Mouse (Mus musculus) right cerebral cortex, postnatal 36 days (tissue): Measurements from ENCODE around the gene Timp3.
"Not testable (repeated sequence)": the region's sequence is repeated elsewhere in the genome, so short reads cannot be mapped to it uniquely, and the experiment has no call there.

Experiments
- DNase-seq, 2 experiments: peaks; one replicate each; pipeline ENCODE4 v3.0.0; 2022; ENCODE audit warnings: low spot score in 2 of 2, mixed read lengths in 1 of 2

Gene Timp3

DNA sequence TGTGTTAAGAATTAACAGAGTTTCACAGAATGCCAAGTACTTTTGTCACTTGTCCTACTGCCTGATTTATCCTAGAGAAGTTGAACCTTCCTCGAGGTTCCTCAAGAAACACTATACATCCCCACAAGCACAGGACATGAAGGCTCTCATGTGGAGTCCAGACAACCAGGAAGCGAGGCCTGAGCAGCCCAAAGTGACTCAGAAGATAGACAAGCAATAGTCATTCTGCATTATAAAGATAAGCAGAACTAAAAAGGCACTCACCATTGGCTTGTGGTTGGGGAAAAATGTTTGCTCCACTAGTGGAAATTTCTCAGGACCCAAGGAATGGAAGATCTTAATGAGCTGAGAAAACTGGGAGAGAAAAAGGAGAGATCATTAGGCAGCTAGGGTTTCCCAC, 51.1 kb downstream of the Timp3 start:
- DNase-seq = no peak

DNA sequence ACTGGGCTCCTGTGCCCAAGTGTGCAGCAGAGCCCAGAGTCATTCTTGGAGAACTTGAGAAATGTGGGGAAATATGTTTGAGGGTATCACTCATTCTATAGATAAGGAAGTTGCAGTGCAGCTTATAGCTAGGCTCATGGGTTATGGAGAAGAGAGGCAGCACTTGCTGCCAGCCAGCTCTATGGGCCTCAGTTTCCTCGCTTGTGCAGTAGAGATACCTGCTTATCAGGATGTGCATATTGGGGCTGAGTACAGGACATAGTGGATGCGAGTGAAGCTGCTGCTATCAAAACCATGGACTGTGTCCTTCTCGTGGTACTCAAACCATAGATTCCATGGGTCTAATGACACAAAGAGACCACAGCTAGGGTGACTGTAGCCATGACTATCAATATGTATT, 52.3 kb downstream of the Timp3 start:
- DNase-seq = no peak

DNA sequence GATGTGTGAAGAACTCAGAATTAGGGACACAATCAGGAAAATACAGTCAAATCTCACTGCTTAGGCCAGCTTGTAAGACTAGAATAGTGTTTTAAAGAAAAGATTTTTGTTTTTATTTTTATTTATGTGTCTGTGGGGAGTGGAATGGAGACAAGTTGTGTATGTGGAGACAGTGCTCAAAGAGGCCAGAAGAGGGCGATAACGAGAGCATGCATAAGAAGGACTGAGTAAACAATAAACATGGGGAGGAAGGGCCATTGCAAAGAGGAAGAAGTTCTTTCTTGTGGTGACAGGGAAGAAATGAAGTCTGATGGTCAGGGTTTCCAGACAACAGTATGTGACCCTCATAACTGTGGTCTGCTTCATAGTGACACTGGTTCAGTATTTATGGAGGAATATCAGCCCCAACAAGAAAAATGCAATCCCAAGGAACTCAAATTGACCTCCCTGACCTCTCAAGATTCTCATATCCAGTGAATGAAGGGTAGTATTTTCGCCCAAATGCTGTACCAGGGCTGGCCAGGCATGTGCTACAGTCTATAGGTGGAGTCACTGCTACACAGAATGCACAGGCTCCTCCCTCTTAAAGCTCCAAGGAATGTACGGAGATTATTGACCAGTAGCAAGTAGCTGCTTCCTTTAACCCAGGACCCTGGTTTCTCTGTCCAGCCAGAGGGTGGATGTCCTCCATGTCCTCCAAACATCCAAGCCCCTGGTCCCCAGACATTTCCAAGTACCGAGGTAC, 56.8 kb downstream of the Timp3 start:
- no peak for DNase-seq

DNA sequence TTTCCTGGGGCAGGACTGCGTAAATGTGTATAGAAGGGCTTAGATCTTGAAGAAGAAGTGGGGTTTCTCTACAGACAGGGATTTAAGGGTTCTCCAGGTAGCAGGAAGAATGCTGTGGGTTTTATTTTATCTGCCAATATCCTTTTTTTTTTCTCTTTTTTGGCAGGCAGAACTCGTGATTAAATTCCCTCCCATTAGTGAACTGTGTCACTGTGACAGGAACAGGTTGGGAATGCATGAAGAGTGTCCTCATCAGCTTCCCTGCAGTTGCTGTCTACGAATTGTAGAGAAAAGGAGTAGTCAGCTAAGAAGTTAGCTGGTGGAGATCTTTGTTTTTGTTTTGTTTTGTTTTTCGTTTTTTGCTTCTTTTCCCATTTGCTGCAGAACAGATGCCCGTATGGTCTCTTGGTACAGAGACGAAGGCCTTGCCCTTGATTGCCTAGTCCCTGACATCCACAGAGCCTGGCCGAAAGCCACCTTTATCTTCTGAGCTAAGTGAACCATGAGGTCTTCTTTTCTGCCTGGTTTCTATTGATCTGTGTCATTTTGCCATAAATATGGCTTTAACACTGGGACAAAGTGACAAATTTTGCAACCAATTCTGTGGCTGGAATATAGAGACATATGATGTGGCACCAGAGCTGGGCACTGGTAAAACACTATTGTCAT, 58.3 kb downstream of the Timp3 start:
- no peak for DNase-seq

DNA sequence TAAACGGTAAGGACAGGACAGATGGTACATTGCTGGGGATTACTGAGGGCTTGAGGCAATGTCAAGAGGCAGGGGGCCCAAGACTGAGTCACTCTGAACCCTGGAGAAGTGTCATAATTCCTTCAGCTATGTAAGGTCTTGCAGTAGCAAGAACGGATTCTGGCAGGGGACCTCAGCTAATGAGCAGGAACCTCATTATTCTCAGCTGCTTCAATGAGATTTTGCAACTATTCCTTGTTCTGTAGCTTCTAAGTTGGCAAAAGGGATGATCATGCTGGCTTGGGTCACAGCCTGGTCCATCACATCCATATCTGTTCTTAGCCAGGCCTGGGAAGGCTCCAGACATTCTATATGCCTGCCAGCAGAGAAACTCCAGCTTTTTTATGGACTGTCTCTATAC, 59.0 kb downstream of the Timp3 start:
- no peak for DNase-seq

DNA sequence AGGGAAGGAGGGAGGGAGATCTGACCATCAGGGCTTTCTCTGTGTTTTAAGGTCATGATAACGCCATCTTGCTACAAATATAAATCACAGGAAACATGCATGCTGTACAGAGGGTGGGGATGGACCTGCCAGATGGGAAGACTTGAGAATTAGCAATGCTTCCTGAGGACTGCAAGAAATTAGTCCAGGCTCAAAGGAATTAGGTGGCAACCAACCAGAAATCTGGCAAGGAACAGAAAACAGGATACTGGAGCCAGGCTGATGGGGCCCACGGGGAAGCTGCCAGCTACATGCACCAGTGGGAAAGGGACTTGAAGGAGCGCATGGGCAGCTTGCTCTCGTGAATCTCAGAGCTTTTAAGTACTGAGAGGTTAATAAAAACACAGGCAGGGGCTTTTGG, 59.5 kb downstream of the Timp3 start:
- DNase-seq = no peak

DNA sequence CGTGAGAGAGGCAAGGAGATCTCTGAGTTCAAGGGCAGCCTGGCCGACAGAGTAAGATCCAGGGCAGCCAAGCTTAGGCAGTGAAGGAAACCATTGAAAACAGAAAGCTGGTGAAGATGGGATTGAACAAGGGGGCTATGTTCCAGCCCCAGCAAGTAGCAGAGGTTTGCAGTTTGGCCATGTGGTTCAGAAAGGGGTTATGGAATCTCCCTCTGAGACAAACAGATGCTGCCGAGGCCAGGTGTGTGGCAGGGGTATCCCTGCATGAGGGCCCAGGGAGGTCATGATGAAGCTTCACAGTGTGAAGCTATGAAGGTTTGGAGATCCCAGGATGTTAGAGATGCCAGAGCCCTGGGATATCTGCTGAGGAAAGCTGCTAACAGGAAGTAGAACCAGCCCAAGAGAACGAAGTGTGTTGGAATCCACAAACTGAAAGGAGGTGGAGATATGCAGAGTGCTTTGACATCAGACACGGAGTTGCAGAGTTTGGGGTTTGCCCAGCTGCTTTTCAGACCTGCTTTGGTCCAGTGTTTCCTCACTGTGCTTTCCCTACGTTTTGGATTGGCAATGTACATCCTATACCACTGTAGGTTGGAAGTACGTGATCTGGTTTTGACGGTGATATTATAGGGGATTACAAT, 63.6 kb downstream of the Timp3 start:
- no peak for DNase-seq

DNA sequence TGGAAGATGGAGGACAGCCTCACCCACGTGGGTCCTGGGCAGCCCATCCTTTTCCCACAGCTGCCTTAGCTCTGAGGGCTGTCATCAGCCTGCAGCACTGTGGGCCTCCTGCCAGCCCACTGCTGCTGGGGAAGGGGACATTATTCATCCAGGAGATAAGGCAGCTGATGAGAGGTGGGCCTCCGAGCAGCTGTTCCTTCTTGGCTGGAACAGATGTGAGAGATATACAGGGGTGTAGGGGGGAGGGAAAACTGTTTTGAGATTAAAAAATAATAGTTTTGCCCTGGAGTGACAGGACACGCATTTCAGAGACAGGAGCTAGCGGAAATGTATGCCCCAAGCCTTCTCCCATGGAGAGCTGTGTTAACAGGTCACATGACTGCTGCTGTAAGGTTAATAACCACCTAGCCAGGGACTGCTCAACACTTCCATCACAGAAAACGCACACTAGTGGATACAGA, 65.5 kb downstream of the Timp3 start:
- DNase-seq = no peak

DNA sequence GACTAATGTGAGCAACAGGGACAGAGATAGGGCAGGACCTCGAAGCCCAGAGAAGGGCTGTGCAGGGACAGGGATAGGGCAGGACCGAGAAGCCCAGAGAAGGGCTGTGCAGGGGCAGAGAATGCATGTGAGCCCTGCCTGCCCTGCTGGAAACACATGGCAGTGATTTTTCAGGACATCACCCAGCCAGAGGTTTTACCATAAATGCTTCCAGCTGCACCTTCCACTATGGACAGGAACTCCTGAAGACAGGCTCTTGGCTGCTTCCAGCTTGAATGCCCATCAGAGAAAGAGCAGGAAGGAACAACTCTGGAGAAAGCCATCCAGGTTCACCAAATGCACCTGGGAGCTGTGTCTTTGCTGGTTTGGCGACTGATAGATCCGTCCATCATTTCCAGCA, 67.2 kb downstream of the Timp3 start:
- no peak for DNase-seq

DNA sequence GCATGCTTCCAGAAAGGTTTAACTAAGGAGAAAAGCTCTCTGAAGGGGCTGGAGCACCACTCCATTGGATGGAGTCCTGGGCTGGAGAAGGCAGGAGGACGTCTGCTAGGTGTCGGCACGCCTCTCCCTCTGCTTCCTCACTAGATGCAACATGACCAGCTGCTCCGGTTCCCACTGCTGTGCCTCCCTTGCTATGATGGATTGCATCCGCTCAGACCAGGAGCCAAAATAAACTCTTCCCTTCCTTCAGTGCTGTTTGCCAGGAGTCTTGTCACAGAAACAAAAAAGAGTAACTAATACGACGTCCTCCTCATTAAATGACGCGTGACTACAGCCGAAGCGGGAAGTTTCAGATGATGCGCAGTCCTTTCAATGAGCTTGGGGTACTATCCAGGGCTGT, 68.6 kb downstream of the Timp3 start:
- no peak for DNase-seq

DNA sequence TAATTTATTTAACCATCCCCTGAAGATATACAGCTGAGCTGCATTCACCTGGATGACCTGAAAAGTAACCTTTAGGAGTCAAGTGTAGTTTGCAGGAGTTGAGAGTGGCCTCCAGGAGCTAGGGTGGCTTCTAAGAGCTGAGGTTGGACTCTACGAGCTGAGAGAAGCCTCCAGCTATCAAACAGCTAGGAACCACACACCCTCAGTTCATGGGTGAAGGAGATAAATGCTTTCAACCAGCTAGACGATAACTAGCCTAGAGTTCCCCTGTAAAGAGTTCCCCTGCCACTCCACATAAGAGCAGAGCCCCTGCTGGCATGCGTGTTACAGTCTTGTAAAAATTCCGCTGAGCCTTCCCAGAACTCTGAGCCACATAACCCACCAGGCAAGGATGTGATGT, 69.2 kb downstream of the Timp3 start:
- no peak for DNase-seq

DNA sequence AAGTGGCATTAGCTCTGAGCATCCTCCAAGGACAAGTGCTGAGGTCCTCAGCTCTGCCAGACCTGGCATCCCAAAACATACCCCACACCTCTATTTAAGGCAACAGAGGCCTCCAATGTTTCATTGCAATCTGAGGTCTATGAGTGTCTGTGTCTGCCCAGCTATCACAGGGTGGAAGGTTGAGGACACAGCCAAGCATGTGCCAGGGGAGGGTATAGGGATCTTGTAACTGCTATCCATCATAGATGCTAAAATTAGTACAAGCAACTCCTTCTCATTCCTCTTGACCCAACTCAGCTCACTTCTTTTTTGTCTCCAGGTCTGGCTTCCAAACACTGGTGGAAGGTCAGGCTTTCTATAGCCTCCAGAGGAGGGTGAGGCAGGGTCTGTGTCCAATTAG, 71.4 kb downstream of the Timp3 start:
- no peak for DNase-seq

DNA sequence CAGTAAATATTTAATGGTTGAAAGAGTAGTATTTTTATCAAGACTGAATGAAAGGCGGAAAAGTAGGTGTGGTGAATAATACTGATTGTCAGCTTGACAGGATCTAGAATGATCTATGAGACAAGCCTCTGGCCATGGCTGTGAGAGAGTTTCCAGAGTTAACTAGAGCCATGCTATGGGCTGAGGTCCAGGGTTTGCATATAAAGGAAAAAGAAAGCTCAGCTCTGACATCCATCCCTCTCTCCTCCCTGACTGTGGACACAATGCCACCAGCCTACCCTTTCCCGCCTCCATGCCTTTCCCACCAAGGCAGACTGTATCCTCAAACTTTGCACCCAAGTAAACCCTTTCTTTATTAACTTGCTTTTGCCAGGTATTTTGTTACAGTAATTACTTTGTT, 73.9 kb downstream of the Timp3 start:
- no peak for DNase-seq

DNA sequence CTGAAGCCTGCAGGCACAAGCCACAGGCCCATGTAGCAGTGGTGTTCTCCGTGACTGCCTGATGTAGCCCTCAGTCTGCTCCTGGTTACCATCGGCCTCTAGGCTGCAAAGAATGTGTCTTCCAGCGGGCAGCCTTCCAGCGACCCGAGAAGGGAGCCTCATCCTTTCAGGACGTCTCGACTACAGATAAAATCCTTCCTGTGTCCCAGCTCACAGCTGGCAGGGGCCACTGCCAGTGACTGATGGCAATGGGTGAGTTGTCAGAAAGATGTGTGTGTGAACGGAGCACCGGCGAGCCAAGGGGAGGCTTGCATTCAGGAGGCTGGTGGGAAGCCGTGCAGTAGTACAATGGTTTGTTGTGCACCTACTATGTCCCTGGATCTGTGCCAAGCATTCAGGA, 75.7 kb downstream of the Timp3 start:
- DNase-seq = no peak

DNA sequence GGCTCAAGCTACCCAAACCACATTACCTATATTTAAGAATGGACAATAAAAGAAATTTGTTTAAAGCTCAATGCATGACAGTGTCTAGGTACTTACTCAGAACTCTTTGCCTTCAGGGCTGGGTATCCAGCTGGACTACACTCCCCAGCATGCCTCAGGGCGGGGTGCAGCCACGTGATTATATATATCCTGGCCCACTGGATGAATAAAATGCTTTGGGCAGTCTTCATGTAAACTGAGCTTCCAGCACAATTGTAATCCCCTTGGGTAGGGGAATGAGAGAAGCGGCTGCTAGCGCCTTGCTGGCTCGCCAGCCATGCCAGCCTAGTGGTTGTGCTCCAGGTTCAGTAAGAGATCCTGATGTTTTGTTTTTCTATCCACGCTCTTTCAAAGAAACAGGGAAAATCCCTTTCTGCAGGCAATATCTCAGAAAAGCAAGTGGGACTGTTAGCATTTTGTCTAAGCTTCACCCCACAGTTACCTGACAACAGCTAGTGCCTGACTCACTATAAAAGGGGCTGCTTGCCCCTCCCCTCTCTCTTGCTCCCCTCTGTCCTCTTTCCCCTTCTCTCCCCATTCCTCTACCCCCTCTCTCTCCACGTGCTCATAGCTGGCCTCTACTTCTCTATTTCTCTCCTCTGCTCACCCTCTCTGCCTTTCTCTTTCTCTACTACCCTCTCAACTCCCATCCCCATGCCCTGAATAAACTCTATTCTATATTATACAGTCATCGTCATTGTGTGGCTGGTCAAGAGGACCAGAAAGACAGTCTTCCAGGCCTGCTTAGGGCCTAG, 76.4 kb downstream of the Timp3 start:
- DNase-seq = no peak

DNA sequence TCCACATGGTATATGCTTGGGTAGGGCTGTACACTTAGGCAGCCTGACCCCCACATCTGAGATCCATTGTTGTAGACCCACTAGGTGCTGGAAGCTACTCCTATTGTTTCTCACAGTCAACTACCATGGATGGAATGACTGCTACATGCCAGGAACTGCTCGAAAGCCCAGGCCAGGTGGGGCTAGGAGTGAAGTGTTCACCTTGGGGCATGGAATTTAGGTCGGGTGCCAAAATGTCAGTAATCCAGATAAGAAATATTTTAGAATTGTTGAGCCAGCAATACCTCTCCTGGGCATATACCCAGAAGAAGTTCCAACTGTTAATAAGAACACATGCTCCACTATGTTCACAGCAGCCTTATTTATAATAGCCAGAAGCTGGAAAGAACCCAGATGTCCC, 78.6 kb downstream of the Timp3 start:
- DNase-seq = not testable (repeated sequence)

DNA sequence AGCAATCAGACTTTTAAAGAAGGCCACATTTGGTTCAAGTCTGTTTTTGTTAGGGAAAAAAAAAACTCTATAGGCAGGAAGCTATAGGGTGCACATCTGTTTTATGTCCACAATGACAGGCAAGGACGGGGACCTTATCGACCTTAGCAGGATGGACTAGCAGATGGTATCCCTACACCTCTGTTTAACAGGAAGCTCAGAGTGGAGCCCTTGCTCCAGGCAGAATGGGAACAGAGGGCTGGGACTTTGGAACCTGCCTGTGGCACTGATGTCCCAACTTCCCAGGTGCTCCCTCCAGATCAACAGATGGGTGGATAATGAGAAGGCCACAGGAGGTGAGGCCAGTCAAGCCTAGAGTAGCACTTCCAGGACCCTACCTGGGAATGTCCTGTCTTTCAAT, 80.5 kb downstream of the Timp3 start:
- DNase-seq = no peak

DNA sequence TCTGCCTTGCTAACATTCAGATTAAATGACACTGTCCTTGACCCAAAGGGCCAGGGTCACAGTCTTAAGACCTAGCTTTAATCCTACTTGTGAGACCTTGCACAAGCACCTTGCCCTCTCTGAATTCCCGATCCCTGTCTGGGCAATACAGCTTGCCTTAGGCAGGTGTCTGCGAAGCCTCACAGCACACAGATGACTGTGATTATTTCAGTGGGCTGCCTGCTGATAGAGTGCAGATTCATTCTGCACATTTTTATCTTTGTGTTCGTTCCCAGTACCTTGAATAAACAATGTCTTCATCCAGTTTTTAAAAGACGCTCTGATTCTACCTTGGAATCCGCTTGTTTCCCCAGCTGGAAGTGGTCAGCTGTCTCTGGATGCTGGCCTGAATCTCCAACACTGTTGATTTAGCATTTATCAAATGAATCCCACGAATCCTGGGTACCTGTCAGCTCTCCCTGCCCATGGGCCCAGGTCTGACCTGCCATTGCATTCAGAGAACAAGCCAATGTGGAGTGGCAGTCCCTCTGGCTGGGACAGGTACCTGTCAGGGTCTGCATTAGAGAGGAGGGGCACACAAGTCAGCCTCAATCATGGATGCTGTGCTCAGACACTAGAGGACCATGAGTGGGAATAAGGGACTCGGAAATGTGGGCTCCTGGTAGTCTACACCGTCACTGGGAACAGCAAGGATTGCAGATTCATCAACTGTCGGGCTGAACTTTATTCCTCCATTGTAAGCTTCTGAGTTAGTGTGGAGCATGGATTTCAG, 81.2 kb downstream of the Timp3 start:
- DNase-seq = no peak

DNA sequence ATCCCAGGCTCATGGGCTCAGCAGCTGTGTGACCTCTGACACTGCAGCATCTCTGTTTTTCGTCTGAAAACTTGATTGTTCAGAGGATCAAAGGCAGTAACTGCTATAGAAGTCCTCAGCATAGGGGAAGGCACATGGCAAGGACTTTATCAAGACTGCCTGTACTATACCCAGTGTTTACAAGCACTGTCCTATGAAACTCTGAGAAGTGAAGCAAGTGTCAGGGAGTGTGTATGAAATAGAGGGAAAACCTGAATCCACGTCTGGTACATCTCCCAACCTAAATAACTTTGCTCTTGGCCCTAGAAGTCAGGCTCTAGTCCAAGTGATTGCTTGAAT, 81.7 kb downstream of the Timp3 start:
- DNase-seq = no peak

DNA sequence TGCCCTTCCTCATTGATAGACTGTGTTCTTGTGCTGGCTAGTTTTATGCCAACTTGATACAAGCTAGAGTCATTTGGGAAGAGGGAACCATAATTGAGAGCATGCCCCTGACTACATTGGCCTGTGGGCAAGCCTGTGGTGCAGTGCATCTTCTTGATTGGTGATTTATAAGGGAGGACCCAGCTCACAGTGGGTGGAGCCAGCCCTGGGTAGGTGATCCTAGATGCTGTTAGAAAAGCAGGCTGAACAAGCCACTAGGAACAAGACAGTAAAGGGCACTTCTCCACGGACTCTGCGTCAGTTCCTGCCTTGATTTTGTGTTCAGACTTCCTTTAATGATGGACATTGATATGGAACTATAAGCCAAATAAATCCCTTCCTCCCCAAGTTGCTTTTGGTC, 84.5 kb downstream of the Timp3 start:
- no peak for DNase-seq

DNA sequence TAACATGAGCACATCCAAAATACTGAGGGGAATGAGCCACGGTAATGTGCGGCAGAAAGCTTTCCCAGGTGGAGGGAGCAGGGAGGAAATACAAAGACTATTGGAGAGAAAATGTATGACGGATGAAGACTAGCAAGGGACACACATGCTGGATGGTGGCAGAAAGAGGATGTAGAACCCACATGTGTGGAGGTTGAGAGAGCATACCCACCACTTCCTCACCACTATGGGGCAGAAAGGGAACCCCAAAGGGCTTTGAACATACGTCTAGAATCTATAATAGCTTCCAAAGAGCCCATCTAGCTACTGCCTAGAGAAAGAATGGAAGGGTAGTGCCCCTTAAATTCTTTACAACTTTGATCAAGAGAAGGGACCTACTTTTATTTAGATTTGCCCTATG, 85.5 kb downstream of the Timp3 start:
- DNase-seq = no peak

DNA sequence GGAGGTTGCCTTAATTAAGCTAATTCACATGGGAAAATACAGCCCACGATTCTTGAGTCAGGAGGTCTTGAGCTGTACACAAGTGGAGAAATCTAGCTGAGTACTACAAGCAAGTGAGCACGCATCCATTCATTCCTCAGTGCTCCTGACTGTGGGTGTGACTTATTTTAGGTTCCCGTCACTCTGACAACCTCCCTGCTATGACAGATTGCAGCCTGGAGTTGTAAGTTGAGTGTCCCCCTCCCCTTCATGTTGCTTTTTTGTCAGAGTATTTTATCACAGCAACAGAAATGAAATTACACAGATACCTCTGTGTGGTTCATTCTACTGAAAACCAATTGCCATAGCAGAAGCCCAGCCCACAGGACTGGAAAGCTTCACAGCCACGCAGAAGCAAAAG, 86.1 kb downstream of the Timp3 start:
- no peak for DNase-seq
